Comparison of ENCODE assay signal across 14 mouse cellular contexts in the genomic region with DNA sequence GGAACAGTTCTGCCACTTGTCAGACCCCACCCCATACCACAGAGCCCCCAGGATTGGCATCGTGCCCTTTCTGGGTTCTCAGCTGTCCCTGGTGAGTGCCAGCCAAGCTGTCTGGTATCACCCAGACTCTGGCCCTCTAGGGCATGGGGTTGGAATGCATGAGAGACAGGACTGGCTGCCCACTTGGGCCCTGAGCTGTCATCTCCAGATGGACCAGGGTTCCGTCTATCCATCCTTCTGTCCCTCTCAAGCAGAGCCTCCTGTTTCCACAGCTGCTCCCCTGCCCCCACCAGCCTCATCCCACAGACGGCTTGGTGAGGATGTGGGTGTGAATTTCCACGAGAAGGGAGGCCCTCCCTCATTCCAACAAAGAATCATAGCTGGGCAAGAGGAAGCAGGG. TPM values are rescaled to one million over a fixed set of nuclear protein-coding genes. Genes with fewer than 3 reads are reported as not detected.
DNase-seq lines count a peak whose midpoint lies in the region; ATAC-seq lines count a peak whose summit lies in the region.
"Had no signal": no experiment of that assay in that cellular context is flagged by ENCODE, and none has a peak within 500 bp of the region (broad histone marks: within the 10 kb centered on the region; RNA-seq: fewer than 3 reads in every experiment).

No protein-coding gene starts in this region.

- no peak overlapping the region for H3K4me2 ChIP-seq in heart, embryonic 11.5 days
- H3K4me2 ChIP-seq: lung, embryonic 15.5 days; midbrain, embryonic 11.5 days had no signal

- DNase-seq in frontal cortex, postnatal 10 days (ENCODE audit: low spot score in 2 of 2) = no peak
- peak; percentile 2 for DNase-seq in retina, embryonic 14.5 days (ENCODE audit: low spot score)
- no peak for DNase-seq in retina, postnatal 1 day
- DNase-seq in layer of hippocampus, adult 9-11 months = peak; percentile 60
- DNase-seq in right cerebral cortex, postnatal 25 days = peak; percentile 67
- DNase-seq in B cell, adult 2 months = no peak
- DNase-seq: kidney, adult 18-20 months; liver; thymus, postnatal 14 days had no signal

- no peak overlapping the region for H3K4me3 ChIP-seq in heart, embryonic 11.5 days (ENCODE audit: low read depth, low read length)
- H3K4me3 ChIP-seq: erythroblast, embryonic 14.5 days; lung, embryonic 15.5 days had no signal

- no peak overlapping the region for H3K9ac ChIP-seq in heart, embryonic 11.5 days (ENCODE audit: low read depth, low read length)
- H3K9ac ChIP-seq: lung, embryonic 15.5 days had no signal

- H3K27ac ChIP-seq in heart, embryonic 11.5 days (ENCODE audit: low read depth, low read length) = no peak overlapping the region
- H3K27ac ChIP-seq: lung, embryonic 15.5 days had no signal

- no peaks in the 10 kb centered on the region for H3K9me3 ChIP-seq in heart, embryonic 11.5 days (replicated peaks; ENCODE audit: control insufficient read depth, low read length)
- H3K9me3 ChIP-seq: lung, embryonic 15.5 days had no signal

- H3K27me3 ChIP-seq in heart, embryonic 11.5 days (ENCODE audit: control insufficient read depth, insufficient read depth, low read length) = peaks cover 46% of the 10 kb centered on the region

- WGBS in heart, embryonic 11.5 days (ENCODE audit: insufficient replicate concordance) = 44% methylated on average over 4 of the region's 4 CpGs

- H3K4me1 ChIP-seq in heart, embryonic 11.5 days (ENCODE audit: control insufficient read depth, insufficient read depth, low read length) = peaks cover 15% of the 10 kb centered on the region

- peak; percentile 17; the same call in 1 of the 2 replicates for ATAC-seq in frontal cortex, adult (ENCODE audit: low TSS enrichment)
- ATAC-seq in heart, embryonic 11.5 days (replicated peaks; ENCODE audit: insufficient number of reproducible peaks, low FRiP score, low TSS enrichment) = no peak

- H3K36me3 ChIP-seq in heart, embryonic 11.5 days (ENCODE audit: control insufficient read depth, insufficient read depth, low read length) = no peaks in the 10 kb centered on the region
- H3K36me3 ChIP-seq: lung, embryonic 15.5 days had no signal

RNA-seq across cellular contexts. Expression of gene Flrt1, which starts 42.6 kb away (rescaled TPM):
- polyA plus RNA-seq in heart, embryonic 11.5 days (2014; fragmentation: Nextera tagmentation; extraction: Ambion mirVana) = 0.79 and 0.97 TPM in 2 replicates
- polyA plus RNA-seq: erythroblast, embryonic 14.5 days had no signal

RNA-seq across cellular contexts. Expression of gene Otub1, which starts 58.0 kb away (rescaled TPM):
- polyA plus RNA-seq in heart, embryonic 11.5 days (2014; fragmentation: Nextera tagmentation; extraction: Ambion mirVana) = 172 and 186 TPM in 2 replicates

Comparison
In these comparisons a context has a peak if more than half of its experiments do, and no peak if none do; other contexts are left out.
1. DNase-seq: peak in retina, embryonic 14.5 days (single experiment), layer of hippocampus, adult 9-11 months (single experiment) and right cerebral cortex, postnatal 25 days (single experiment); none in frontal cortex, postnatal 10 days (0 of 2), retina, postnatal 1 day (single experiment) and B cell, adult 2 months (0 of 2).